Mouse (Mus musculus): Measurements from ENCODE around the gene Pnisr.

The Pnisr gene

DNA sequence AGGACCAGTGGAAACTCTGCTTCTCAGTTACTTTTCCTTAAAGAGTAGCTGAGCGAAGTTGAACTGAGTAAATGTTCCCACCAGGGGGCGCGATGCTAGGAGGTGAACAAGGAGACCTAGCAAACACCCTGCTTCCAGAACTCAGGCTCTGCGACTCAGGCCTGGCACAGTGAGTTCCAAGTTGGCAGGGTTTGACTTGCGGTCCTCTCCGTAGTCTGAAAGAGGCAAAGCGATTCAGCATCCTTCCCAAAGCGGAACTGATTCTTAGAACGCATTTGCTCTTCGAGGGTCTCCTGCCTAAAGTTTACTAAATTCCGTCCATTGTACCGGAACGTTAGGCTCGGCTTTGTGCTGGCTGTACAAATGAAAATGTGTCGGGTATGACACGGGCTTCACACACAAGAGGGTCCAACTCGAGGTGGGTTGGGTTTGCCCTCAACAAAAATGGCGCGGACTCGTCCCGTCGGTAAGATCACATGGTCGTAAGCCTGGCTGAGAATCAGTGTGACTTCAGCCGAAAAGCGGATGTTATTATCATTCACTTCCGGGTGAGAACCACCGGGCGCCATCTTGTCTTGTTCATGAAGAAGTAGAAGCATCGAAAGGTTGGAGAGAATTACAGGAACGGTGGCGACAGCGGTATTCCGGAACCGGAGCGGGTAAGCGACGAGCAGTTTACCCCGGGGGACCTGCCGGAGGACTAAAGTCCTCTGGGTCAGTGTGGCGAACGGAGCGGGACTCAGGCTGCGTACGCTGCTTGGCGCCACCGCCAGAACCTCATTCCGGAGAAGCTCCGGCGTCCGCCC, at the start of gene Pnisr:
Gene Pnisr (plus strand): TSS at position 103 of the 806 bp plus-strand sequence.
- peak; percentile 99 for DNase-seq (ENCODE audit: low spot score)

DNA sequence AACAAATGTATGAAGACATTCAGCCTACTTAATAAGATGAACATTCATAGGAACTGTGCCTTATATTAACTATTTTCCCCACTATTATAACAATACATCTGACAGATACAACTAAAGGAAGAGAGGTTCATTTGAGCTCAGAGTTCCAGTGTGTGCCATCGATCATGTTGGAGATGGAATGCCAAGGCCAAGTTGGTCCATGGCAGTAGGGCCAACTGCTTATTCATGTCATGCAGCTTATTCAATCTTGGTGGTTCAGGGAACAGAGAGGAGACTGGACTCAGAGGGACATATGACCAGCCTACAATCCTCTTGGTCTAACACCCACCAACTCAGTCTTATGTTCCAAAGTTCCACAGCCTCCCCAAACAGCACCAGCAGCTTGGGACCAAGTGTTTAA, 46.4 kb upstream of the Pnisr start:
- DNase-seq (ENCODE audit: low spot score), result no peak

DNA sequence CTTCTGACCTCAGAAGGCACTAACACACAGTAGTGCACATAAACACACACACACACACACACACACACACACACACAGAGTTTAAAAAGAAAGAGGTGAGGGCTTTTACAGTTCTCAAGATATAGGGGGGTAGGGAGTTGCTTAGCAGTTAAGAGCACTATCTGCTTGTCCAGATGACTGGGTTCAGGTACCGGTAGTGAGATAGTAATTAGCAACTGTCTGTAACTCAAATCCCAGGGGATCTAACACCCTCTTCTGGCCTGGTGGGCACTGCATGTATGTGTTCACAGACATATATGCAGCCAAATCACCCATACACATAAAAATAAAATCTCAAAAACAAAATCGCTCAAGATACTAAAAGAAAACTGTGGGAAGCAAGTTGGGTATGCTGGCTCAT, 45.8 kb upstream of the Pnisr start:
- DNase-seq (ENCODE audit: low spot score), result no peak

DNA sequence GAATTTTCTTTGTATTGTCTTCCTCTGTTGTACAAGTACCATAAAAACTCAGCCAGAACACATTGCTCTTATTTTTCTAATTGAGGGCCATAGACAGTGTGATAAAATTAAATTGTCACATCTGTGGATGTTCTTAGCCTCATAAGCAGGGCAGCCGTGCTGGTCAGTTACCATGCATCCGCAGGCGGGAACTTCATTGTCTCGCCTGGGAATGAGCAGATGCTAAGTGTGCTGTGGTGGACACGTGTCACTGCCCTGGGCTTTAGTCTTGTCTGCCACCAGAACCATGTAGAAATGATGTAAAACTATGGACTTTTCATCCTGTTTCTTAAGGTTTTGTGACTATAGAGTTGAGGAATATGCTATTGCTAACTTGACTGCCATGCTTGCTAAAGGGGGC, 40.2 kb upstream of the Pnisr start:
- DNase-seq (ENCODE audit: low spot score), result no peak

DNA sequence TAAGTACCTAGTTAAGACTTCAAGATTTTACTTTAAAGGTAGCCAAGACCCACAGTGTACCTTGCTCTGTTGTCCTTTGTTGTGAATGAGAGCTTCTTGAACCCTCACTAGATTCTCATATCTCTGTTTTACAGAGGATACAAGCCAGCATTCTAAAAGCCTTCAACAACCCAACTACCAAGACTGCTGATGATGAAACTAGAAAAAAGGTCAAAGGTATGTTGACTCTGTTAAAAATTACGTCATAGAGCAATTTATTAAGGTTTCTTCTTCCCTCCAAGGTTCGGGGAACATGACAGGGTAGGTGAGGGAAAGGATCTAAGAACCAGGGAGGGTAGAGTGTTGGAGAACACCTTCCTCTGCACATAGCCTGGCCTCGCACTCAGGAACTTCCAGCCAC, 36.8 kb upstream of the Pnisr start:
- no peak for DNase-seq (ENCODE audit: low spot score)

DNA sequence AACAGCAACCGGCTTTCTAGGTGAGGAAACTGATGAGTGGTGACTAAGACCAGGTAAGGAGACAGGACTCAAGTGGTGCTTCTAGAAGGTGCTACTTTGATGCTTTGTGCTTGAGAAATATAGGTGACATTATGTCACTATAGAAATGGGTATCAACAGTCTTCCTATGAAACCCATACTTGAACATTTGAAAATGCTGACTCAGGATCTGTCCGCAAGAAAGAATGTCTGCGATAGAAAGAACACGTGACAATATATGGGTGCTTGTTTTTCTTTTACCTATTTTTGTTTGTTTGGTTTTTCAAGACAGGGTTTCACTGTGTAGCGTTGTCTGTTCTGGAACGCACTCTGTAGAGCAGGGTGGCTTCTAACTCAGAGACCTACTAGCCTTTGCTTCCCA, 34.7 kb upstream of the Pnisr start:
- DNase-seq (ENCODE audit: low spot score), result no peak

DNA sequence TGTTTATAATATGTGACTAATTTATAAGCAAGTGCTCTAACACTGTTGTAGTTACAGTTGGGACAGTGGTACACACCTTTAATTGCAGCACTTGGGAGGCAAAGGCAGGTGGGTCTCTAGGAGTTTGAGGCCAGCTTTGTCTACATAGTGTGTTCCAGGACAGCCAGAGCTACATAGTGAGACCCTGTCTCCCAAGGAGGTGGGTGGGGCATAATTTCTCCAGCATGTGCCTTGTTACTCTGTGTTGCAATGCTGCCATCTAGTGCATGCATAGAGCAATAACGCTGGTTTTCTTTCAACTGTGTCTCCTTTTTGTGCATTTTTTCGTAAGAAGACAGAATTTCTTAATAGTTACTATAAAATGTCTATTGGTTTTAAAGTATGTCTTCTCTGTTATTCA, 33.4 kb upstream of the Pnisr start:
- peak; percentile 72 for DNase-seq (ENCODE audit: low spot score)

DNA sequence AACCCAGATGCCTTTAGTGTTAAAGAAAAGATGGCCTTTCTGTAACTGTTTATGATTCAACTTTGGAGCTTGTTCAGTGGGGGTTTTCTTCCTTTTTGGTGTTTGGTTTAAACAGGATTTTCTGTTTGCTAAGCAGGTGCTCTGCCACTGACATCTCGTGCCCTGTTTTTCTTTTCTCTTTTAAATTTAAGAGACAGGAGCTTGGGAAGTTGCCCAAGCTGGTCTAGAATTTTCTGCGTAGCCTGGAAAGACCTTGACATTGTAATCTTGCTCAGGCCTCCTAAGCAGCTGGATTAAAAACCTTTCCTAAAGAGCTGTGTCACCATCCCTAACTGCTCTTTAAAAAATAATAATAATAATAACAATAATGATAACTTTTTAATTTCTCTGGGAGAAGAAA, 20.8 kb upstream of the Pnisr start:
- DNase-seq (ENCODE audit: low spot score), result no peak

DNA sequence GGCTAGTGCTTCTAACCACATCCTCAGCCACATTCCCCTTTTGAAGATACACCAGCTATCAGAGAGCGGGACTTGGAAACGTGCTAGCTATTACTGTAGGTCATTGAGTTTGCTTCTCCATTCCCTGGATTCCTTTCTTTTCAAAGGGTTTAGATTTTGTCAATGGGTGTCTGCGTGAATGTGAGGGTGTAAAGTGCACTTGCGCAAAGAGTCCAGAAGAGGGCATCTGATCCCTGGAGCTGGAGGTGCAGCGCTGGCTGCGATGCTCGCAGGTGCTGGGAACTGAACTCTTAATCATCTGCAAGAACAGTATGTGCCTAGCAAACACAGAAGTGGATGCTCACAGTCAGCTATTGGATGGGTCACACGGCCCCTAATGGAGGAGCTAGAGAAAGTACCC, 14.5 kb upstream of the Pnisr start:
- DNase-seq (ENCODE audit: low spot score), result no peak

DNA sequence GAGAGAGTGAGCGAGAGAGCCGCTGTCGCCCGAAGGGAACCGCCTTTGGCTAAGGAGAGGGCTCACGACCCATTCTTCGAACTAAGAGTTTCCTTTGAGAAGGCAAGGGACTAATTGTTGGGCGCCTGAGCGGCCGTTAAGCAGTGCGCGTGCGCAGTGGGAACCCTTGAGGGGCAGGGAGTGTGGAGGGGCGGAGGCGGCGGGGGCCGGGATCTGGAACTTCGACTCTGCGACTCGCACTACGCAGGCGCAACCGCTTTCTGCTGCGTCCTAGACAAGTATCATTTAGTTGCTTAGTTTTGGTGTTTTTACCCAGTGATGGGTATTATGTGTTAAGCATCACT, 876 bp downstream of the Pnisr start:
- DNase-seq (ENCODE audit: low spot score), result peak; percentile 94

DNA sequence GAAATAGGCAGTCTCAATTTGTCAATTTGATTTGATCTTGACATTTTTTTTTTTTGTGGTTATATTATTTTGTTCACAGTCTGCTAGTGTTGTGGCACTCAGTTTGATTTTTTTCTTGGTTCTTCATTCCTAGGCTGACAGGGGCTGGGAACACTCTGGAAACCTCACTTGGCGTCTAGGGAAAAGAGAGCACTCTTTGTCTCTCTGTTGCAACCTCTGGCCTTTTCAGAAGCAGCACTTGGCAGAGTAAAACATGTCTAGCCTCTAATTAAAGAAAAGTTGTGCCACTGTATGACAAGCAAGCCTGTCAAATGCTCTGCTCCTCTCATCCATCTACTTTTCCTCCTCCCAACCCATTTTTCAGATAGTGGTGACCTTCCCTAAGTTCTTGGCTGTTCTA, 10.1 kb downstream of the Pnisr start:
- peak; percentile 73 for DNase-seq (ENCODE audit: low spot score)

DNA sequence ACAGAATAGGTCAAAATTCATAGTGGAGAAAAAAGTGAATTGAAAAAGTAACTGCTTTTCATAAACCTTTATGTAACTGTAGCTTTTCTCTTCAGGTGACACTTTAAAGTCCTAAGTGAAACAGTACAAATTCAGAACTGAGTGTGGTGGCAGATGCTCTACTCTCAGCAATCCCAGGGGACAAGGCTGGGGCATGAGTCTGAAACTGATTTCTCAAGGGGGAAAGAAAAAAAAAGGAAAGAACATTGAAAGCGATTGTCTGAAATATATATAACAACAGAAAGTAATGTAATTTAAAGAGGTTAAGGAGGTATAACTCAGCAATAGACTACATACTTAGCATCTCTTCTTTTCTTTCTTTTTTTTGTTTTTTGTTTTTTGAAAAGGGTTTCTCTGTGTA, 17.8 kb downstream of the Pnisr start:
- DNase-seq (ENCODE audit: low spot score), result no peak

DNA sequence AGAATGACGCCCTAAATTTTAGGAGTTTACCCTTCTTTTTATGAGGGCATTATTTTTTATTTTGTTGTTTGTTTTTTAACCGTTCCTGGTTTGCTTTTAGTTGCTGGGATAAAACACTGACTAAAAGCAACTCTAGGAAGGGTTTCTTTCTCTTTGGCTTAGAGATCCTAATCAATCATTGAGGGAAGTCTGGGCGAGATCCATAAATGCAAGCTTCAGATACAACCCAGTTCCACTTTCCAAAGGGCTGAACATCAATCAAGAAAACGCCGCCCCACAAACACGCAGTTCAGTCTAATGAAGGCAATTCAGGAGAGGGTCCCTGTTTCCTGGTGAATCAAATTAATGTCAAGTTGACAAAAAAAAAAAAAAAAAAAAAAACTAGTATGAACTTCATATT, 31.4 kb downstream of the Pnisr start:
- DNase-seq (ENCODE audit: low spot score), result peak; percentile 31

DNA sequence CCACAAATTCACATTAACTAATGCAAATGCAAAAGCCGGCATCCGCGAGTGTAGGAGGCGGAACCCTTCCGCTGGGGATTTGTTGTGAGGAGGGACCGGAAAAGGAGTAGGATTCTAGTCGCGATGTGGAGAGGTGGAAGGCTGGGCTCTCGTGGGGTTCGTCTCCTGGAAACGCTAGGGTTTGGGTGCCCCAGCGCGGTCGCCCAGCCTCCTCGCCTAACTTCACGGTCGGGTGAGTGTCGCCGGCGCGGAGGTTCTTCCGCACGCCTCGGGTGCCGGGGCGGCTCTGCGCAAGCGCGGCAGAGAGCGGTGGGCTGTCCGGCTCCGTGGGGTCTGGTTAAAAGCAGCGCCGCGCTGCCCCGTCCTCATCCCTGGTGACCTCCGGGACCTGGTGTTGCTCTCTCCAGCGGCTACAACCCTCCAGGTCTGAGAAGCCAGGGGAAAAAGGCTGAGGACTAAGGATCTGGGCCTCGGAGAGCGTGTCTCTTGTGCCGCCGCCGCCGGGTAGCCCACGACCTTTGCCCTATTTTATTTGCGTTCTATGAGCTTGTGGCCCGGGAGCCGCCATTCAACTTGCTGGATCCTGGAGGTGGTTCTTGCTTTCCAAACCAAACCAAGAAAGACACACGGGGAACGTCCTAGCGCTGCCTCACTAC, 32.3 kb downstream of the Pnisr start, which contains the start of gene Coq3:
Gene Coq3 (plus strand): TSS at position 109 of the 656 bp plus-strand sequence.
- peak; percentile 84 for DNase-seq (ENCODE audit: low spot score)

DNA sequence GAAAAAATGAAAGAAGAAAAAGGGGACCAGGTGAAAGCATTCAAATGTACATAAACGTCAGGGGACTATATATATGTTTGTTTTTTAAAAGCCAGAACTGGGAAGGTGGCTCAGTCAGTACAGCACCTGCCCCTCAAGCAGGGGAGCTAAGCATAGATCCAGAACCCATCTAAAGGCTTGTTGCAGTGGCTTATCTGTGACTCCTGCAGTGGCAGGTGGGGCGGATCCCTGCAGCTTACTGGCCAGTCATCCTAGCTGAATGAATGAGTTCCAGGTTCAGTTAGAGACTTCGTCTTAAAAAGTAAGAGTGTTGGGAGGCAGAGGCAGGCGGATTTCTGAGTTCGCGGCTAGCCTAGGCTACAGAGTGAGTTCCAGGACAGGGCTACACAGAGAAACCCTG, 35.4 kb downstream of the Pnisr start:
- DNase-seq (ENCODE audit: low spot score), result no peak

DNA sequence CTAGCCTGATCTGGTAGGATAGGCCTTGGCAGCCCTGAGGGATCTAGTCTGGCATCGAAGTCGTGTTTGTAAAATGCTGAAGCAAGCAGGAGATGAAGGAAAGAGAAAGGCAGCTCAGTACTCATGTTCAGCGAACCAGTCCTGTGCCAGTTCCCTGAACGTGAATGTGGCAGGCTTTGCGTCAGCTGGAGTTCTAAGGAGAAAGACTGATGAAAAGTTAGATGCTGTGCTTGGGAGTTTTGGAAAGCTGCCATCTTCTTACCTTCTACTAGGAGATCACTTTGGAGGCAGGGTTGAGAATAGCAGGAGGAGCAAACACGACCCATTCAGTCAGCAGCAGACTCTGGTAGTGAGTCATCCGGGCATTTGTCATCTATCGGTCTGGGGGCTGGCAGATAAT, 38.4 kb downstream of the Pnisr start:
- DNase-seq (ENCODE audit: low spot score), result no peak
